Mouse (Mus musculus) liver, postnatal 0 days (tissue): ENCODE data around the gene Alpl. TPM values are rescaled to one million over a fixed set of nuclear protein-coding genes. Genes with fewer than 3 reads are reported as not detected.

Experiments used
- ATAC-seq: fragments of 200-750 bp; cut with Nextera tagmentation; 2 replicates; pipeline ENCODE4 v1.8.0; 2017; ENCODE audit warnings: mild to moderate bottlenecking, moderate library complexity
- DNase-seq: peaks from one replicate; pipeline ENCODE4 v3.0.0-alpha.2; 2016
- H3K27ac ChIP-seq: fragments of 300-500 bp; sonication (generic); 2 replicates; pipeline ENCODE4 v1.5.1; 2014; ENCODE audit warnings: antibody characterized with exemption, moderate library complexity, mild to moderate bottlenecking, low read depth
- H3K27me3 ChIP-seq: fragments of 300-500 bp; sonication (generic); 2 replicates; pipeline ENCODE4 v1.6.1; 2014; ENCODE audit warnings: low read length, control low read depth, mixed read lengths; ENCODE audit not compliant: insufficient read depth
- H3K36me3 ChIP-seq: fragments of 300-500 bp; sonication (generic); replicated peaks from 2 replicates; pipeline ENCODE4 v1.6.1; 2014; ENCODE audit warnings: mild to moderate bottlenecking, control low read depth, low read length, moderate library complexity, mixed read lengths; ENCODE audit not compliant: insufficient read depth
- H3K4me1 ChIP-seq: fragments of 300-500 bp; sonication (generic); 2 replicates; pipeline ENCODE4 v1.6.1; 2014; ENCODE audit warnings: antibody characterized with exemption, mild to moderate bottlenecking, control low read depth; ENCODE audit not compliant: insufficient read depth
- H3K4me2 ChIP-seq: fragments of 300-500 bp; sonication (generic); 2 replicates; pipeline ENCODE4 v1.6.1; 2014; ENCODE audit warnings: low read depth, mild to moderate bottlenecking, low read length, moderate library complexity, mixed read lengths
- H3K4me3 ChIP-seq: fragments of 300-500 bp; sonication (generic); 2 replicates; pipeline ENCODE4 v1.5.1; 2014; ENCODE audit warnings: low read depth, low read length
- H3K9ac ChIP-seq: fragments of 300-500 bp; sonication (generic); replicated peaks from 2 replicates; pipeline ENCODE4 v1.6.1; 2014; ENCODE audit warnings: mild to moderate bottlenecking, moderate library complexity
- H3K9me3 ChIP-seq: fragments of 300-500 bp; sonication (generic); 2 replicates; pipeline ENCODE4 v1.6.1; 2016; ENCODE audit warnings: mild to moderate bottlenecking, control low read depth, low read length, mixed read lengths
- CTCF ChIP-seq: sonication (generic); IDR thresholded peaks from 2 replicates; pipeline ENCODE4 v1.5.1; 2016; ENCODE audit warnings: antibody characterized with exemption, low read depth
- EP300 ChIP-seq: IDR thresholded peaks from 2 replicates; pipeline ENCODE4 v1.6.1; 2016; ENCODE audit warnings: antibody characterized with exemption, low read depth, mild to moderate bottlenecking
- WGBS: fragments of 180-500 bp; shearing (Covaris S2); extraction: QIAGEN DNeasy Blood & Tissue Kit; methylation state at CpG from one replicate; pipeline ENCODE4 v1.1.7; 2014; ENCODE audit not compliant: insufficient replicate concordance; 5-methylcytosine and 5-hydroxymethylcytosine counted together
- polyA plus RNA-seq: library from polyadenylated mRNA; unstranded; fragments of >200 nt; fragmentation: Nextera tagmentation; extraction: Ambion mirVana; gene quantifications from 2 replicates; pipeline ENCODE4 v1.2.1, GENCODE M21; 2015

Gene Alpl
- polyA plus RNA-seq, 1 experiment from 2014 or later = 18.7 TPM

GRCm38 (mm10) chr4:137812946-137813708 lies 16.9 kb upstream of the Alpl start:
- Histone ChIP-seq H3K27me3 (no peaks in the 10 kb centered on the region), H3K27ac (no peak overlapping the region), H3K9ac (no peak overlapping the region), H3K4me1 (no peaks in the 10 kb centered on the region), H3K4me3 (no peak overlapping the region), H3K36me3 (no peaks in the 10 kb centered on the region), H3K9me3 (no peaks in the 10 kb centered on the region), H3K4me2 (no peak overlapping the region)
- 62% methylated on average over 13 of the region's 13 CpGs for WGBS
- no peak for TF ChIP-seq EP300
- no peak for TF ChIP-seq CTCF
- DNase-seq = no peak
- ATAC-seq = no peak

DNA sequence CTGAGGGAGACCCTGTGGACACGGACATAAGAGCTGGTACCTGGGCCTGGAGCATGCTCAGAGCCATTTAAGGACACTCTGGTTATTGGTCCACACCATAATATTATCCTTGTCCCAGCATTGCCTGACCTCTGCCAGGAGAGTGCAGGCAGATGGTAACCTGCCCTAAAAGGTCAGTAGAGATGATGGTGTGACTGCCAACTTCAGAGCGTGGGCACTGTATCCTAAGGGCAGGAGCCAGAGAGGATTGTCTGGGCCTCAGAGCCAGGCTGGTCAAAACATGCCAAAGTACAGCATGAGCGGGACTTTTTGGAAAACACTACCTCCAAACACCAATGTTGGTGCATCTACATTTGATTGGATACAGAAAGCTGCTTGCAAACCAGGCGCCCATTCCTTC lies 13.8 kb upstream of the Alpl start:
- Histone ChIP-seq H3K9ac (no peak overlapping the region), H3K4me1 (no peaks in the 10 kb centered on the region), H3K36me3 (no peaks in the 10 kb centered on the region), H3K4me3 (no peak overlapping the region), H3K27ac (no peak overlapping the region), H3K4me2 (no peak overlapping the region), H3K9me3 (peaks cover 4% of the 10 kb centered on the region; the same call in 1 of the 2 replicates), H3K27me3 (no peaks in the 10 kb centered on the region; the same call in 1 of the 2 replicates)
- ATAC-seq (no peak), DNase-seq (no peak)
- TF ChIP-seq EP300 (no peak), CTCF (no peak)
- 77% methylated on average over 4 of the region's 4 CpGs for WGBS

- Histone ChIP-seq H3K36me3 (no peaks in the 10 kb centered on the region), H3K4me1 (no peaks in the 10 kb centered on the region), H3K4me3 (no peak overlapping the region), H3K9me3 (peaks cover 4% of the 10 kb centered on the region; the same call in 1 of the 2 replicates), H3K4me2 (no peak overlapping the region), H3K27me3 (no peaks in the 10 kb centered on the region; the same call in 1 of the 2 replicates), H3K27ac (no peak overlapping the region), H3K9ac (no peak overlapping the region)
- 42% methylated on average over 7 of the region's 7 CpGs for WGBS
- no peak for DNase-seq
- TF ChIP-seq EP300 = no peak
- TF ChIP-seq CTCF = no peak
- no peak for ATAC-seq
Observed at GRCm38 (mm10) chr4:137807301-137807851, 11.2 kb upstream of the Alpl start.

DNA sequence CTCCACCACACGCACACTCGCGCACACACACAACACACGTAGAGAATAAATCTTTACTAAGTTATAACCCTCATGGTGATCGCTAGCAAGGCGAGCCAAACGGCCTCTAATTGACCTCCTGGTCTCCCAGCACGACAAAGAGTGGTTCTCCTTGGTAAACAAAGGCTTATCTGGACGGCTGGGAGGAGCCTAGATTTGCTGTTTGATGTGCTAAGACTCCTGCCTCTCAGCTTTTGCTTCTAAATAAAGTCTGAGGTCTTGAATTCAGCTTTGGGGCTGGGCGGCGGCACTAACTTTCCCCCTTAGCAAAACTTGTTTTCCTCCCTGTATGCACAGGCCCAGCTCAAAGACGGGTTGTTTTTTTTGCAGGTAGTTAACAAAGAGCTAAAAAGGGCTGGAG lies 5.0 kb upstream of the Alpl start:
- no peak for TF ChIP-seq EP300
- no peak for TF ChIP-seq CTCF
- Histone ChIP-seq H3K9me3 (peaks cover 4% of the 10 kb centered on the region; the same call in 1 of the 2 replicates), H3K4me1 (no peaks in the 10 kb centered on the region), H3K27me3 (peaks cover 13% of the 10 kb centered on the region), H3K4me2 (no peak overlapping the region), H3K27ac (no peak overlapping the region), H3K36me3 (no peaks in the 10 kb centered on the region), H3K4me3 (no peak overlapping the region), H3K9ac (no peak overlapping the region)
- 58% methylated on average over 12 of the region's 12 CpGs for WGBS
- ATAC-seq = no peak
- no peak for DNase-seq

- Histone ChIP-seq H3K4me1 (0 out of 2 replicates have a peak, but pooled peaks cover 3% of the 10 kb centered on the region), H3K9ac (no peak overlapping the region), H3K27me3 (peaks cover 22% of the 10 kb centered on the region), H3K36me3 (no peaks in the 10 kb centered on the region), H3K27ac (no peak overlapping the region), H3K4me3 (no peak overlapping the region), H3K4me2 (no peak overlapping the region), H3K9me3 (peaks cover 2% of the 10 kb centered on the region; the same call in 1 of the 2 replicates)
- DNase-seq (no peak), ATAC-seq (no peak)
- 41% methylated on average over 11 of the region's 11 CpGs for WGBS
- TF ChIP-seq CTCF = no peak
- TF ChIP-seq EP300 = no peak
Observed at GRCm38 (mm10) chr4:137800324-137800723, 4.1 kb upstream of the Alpl start.

DNA sequence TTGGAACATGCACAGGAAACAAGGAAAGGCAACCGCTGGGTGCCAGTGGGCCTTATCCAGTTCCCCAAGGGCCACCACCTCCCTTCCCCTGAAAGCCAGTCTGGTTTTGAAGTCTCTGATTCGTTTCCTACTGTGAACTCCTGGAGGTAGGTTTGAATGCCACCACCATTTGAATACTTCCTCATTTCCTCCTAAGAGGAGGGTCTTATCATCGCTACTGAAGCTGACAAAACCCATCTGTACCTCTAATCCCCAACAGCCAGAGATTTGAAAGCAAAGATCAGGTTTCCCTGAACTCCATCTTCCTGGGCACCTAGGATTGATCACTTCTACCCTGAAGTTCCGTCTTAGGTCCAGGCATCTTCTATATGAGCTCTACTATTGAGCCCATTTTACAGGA lies 854 bp upstream of the Alpl start:
- no peaks in the 10 kb centered on the region for H3K9me3 ChIP-seq
- H3K9ac ChIP-seq = no peak overlapping the region
- H3K27me3 ChIP-seq = peaks cover 22% of the 10 kb centered on the region
- 38% methylated on average over 4 of the region's 4 CpGs for WGBS
- H3K27ac ChIP-seq = no peak overlapping the region
- ATAC-seq (no peak), DNase-seq (no peak)
- H3K4me1 ChIP-seq = peaks cover 8% of the 10 kb centered on the region; the same call in 1 of the 2 replicates
- H3K4me2 ChIP-seq = no peak overlapping the region
- no peak overlapping the region for H3K4me3 ChIP-seq
- H3K36me3 ChIP-seq = no peaks in the 10 kb centered on the region
- no peak for TF ChIP-seq CTCF
- TF ChIP-seq EP300 = no peak
